Mouse (Mus musculus) spleen, postnatal 4 days (tissue): ENCODE measurements around the gene Hspbp1.

Experiments
- DNase-seq, 2 experiments: peaks; one replicate each; pipeline ENCODE4 v3.0.0; 2022; ENCODE audit warnings: low spot score in 2 of 2

Gene Hspbp1

DNA sequence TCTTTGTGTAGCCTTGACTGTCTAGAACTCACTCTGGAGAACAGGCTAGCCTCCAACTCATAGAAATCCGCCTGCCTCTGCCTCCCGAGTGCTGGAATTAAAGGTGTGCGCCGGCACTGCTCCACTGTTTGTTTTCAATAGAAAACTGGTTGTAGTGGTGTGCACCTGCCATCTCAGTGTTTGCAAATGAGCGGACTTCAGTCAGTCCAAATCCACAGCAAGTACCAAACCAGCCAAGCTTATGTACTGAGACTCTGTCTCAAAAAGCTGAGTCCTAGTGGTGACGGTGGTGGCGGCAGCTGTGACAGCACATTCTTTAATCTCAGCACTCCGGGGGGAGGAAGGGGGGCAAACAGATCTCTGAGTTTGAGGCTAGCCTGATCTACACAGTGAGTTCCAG is 16.4 kb downstream of the Hspbp1 start:
- DNase-seq: peak in 1 of 2 experiments; percentile 53

DNA sequence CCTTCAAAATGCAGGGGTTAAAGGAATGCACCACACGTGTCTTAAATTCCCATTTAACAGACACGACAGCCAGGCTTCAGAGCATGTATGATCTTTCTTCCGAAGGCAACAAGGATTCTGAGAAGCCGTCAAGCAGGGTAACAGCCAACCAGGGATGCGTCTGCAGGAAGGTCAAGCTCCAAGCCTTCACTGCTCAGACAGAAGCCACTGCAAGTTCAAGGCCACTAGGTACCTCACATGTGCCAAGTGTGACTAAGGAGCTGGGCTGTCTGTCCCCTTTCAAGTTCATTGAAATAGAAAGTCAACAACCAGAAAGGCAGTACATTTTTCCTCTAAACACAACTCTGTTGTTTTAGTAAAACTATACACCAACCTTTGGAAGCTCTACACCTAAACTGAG is 18.0 kb downstream of the Hspbp1 start:
- peak in 1 of 2 experiments; percentile 41 for DNase-seq

DNA sequence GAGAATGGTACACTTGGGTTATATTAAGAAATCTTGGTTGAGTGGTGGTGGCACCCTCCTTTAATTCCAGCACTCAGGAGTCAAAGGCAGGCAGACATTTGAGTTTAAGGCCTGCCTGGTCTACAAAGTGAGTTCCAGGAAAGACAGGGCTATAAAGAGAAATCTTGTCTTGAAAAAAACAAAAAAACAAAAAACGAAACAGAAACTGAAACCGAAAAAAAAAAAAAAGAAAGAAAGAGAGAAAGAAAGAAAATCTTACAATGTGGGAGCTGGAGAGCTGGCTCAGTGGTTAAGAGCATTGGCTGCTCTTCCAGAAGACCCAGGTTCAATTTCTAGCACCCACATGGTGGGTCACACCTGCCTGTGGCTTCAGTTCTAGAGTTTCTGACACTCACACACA is 21.1 kb downstream of the Hspbp1 start:
- DNase-seq: no peak

DNA sequence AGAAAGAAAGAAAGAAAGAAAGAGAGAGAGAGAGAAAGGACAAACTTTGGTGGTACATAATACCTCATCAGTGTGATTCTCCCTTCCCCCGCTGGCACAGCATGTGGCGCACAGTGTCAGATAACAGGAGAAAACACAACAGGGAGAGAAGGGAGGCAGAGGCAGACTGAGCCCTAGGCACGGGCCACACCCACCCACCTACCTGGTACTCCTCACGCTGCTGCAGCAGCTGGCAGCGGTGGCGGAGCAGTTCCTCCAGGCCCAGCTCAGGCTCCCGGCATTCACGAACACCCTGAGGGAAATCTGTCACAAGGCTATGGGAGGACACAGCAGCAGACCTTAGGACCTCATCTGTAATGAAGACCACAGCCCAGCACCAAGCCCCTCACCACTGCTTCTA is 21.7 kb downstream of the Hspbp1 start:
- DNase-seq: peak in 1 of 2 experiments; percentile 60

DNA sequence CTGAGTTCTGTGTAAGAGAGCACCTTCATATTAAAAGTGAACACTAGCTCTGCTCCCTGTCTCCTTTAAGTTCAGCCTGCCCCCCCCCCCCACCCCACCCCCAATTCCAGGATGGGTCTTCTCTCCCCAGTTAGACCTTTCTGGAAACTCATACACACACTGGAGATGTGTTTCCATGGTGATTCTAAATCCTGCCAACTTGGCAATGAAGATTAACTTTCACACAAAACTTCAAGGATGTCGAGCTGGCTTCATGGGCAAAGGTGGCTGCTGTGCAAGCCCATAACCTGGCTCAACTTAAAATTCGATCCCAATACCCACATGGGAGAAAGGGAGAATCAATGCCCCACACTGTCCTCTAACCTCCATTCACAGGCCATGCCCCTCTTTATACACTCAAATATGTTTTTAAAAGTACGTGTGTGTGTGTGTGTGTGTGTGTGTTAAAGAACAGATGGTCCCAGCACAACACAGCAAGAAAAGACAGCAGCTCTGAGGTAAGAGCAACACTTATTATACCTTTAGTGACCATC is 24.9 kb downstream of the Hspbp1 start:
- DNase-seq: peak in 1 of 2 experiments; percentile 54

DNA sequence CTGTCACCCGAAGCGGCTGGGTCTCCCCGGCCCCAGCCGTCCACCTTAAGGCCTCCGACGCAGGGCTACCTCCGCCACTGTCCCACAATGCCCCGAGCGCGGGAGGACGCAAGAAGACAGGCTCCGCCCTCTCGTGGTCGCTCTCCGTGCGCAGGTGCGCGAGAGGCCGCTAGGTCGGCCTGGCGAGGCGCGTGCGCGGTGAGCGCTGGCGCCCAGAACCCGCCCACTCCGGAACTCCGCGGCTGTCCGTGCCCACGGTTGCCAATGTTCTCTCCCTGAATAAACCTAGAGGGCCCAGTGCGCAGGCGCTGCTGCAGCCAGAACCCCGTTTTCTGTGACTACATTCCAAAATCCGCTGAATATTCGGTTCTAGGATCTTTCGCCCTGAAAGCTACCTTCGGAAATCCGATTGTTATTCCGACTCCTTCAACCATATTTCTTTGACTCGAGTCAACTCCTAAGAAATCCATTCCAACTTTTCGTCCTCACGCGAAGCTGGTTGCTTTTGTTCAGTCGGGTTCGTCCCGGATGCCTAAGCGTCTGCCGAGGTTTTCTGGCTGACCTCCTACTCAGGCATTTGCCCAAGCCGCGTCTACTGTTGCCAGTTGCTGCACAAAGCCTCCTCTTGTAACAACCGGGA is 25.8 kb downstream of the Hspbp1 start, which contains the start of gene Ppp6r1:
TSS of gene Ppp6r1 (minus strand) at position 108 of the 640 bp plus-strand sequence.
- peak; percentile 96 to 98 for DNase-seq

- peak in 1 of 2 experiments; percentile 25 for DNase-seq
Observed at GRCm38 (mm10) chr7:4658128-4658907, 26.6 kb downstream of the Hspbp1 start.

GRCm38 (mm10) chr7:4657521-4658127 is 27.2 kb downstream of the Hspbp1 start:
- DNase-seq: peak in 1 of 2 experiments; percentile 68

DNA sequence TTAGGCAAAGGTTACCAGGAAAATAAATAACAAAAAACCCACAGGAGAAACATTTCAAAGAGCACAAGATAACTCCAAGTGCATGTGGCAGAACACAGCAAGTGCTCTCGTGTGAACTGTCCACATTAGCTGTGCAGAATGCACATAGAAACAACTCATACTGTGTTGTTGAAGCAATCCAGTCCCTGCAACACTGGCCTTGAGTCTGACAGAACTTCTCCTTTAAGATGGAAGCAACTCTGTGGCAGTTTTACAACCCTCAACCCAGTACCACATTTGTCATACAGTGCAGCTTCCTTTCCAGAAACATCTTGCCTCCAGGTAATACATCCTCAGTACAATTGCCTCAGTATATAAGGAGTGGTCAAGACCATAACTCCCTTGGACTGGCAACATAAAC is 28.1 kb downstream of the Hspbp1 start:
- DNase-seq: no peak

GRCm38 (mm10) chr7:4655916-4656315 is 29.0 kb downstream of the Hspbp1 start:
- DNase-seq: no peak

- DNase-seq: no peak
Observed at GRCm38 (mm10) chr7:4655393-4655792, 29.5 kb downstream of the Hspbp1 start.

DNA sequence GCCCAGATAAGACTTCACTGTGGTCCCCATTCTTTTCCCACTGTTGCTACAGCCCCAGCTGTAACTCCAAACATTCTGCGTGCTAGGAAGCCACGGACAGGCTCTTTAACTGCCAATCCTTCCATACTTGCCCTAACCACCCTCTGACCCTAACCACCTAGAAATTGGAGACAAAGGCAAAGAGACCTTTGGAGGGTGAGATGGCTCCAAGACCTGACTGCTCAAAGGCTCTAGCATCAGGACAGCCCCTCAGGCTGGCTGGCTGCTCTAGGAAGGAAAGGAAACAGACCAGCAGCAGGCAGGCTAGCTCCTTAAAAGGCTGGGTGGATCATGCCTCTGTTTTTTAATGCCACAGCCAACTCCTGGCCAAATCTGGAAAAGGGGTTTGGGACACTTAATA is 30.6 kb downstream of the Hspbp1 start:
- no peak for DNase-seq

DNA sequence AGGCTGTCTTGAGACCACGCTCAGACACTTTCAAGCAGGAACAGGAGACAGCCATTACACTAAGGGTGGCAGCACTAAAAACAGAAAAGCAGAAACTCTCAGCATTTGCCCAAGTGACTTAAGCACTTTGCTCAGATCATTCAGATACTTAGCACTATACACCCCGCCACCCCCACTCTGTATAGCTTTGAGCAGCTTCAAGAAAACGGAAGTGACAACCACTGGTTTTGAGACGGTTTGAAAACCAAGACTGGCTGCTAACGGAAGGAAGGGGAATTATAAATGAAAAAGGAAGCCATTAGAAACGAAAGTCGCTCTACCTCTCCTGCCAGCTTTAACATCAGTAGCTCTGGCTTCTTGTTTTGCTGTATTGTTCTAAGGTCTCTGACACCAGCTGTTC is 31.1 kb downstream of the Hspbp1 start:
- DNase-seq: peak in 1 of 2 experiments; percentile 65

DNA sequence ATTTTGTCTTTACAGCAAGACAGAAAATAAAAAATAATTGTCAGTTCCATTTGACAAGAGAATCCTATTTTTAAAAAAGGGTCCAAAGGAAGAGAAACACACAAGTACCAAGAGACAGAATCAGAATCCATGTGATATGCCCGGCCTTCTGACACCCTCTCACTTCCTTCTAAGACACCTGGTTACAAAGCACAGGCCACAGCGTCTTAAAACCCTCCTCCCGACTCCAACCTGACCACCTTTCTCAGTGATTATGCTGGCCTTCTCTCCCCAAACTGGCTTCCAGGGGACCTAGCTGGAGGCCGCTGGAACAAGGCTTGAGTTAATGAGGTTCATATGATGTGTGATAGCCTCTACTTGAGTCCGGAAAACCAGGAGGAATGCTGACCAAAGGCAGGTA is 31.5 kb downstream of the Hspbp1 start:
- no peak for DNase-seq

- no peak for DNase-seq
Observed at GRCm38 (mm10) chr7:4652726-4653125, 32.1 kb downstream of the Hspbp1 start.

DNA sequence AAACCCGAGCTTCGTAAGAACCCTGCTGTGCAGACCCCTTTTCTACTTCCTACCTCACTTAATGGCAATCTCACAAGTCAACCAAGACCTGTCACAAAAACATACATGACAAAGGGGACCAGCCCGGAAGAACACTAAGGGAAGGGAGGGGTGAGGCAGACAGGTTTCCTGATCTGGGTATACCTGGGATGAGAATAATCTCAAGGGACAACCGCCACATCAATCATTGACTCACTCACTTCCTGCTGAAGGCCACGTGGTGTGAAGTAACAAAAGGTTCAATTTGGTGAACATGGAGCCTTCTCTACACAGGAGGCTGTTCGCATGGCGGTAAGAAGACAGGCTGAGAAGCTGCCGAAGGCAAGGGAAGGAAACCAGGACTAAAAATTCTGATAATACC is 33.3 kb downstream of the Hspbp1 start:
- DNase-seq: no peak

- DNase-seq: no peak
Observed at GRCm38 (mm10) chr7:4647992-4648391, 36.9 kb downstream of the Hspbp1 start.

- peak in 1 of 2 experiments; percentile 65 for DNase-seq
Observed at GRCm38 (mm10) chr7:4647291-4647690, 37.6 kb downstream of the Hspbp1 start.

DNA sequence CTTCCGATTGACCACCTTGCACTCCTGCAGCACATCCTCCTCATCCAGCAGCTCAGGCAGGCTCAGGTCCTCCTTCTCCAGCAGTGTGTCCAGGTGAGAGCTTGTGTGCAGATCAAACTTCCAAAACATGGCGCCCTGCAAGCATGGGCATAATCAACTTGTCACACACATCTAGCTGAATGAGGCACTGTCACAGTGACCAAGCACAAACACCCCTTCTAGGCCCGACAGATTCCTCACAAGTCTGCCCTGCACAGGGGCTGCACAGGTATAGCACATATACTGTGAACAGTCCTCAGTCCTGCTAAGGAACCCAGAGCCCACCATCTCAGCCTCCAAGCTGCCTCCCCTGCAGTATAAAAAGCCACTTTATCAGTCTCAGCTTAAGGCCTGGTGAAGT is 38.1 kb downstream of the Hspbp1 start:
- DNase-seq: no peak

DNA sequence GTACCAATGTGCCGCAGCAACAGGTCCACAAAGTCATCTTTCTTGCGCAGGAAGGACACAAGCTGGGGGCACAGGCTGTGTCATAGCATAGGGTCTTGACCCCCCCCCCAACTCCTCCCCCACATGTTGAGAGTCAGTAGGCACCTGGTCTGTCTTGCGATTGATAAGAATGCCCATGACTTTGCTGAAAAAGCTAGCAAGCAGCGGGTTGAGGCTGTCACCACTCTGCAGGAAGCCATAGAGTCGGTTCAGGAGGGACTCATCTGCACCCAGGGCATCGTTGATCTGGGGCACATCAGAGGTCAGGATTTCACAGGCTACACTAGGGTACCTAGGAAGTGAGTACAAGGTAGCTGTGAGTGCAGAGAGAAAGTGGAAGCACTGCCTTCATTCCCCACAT is 41.6 kb downstream of the Hspbp1 start:
- no peak for DNase-seq

DNA sequence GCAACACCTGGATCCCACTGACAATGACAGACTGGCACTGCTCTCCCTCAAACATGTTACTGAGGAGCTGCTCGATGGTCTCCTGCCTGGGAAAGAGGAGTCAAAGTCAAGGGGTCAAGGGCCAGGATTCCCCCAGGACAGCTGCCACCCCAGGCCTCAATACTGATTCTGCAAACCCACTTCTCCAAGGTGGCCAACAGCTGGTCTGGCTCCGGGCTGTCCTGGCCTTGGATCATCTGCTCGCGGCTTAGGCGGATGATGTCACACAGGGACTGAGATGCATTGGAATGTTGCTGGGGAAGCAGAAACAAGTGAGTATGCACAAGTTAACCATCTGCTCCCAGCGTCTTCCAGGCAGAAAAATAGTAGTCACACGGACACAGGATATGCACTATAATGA is 42.9 kb downstream of the Hspbp1 start:
- no peak for DNase-seq

DNA sequence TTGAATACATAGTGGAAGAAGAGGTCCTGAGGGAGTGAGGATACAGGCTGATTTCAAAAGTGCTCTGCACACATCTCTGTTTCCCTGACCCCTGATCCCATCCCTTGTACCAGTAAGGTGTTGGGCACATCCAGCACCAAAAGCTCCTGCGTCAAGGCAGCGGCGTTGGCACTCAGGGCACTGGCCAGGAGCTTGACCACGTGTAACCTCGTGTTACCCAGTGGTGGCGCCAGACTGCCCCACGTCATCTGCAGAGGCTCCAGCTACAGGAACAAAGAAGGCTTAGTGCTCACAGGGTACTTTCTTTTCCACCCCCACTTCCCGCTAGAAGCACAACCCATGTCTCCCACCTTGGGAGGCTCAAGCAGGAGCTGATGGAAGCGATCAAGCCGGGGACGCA is 43.7 kb downstream of the Hspbp1 start:
- no peak for DNase-seq

DNA sequence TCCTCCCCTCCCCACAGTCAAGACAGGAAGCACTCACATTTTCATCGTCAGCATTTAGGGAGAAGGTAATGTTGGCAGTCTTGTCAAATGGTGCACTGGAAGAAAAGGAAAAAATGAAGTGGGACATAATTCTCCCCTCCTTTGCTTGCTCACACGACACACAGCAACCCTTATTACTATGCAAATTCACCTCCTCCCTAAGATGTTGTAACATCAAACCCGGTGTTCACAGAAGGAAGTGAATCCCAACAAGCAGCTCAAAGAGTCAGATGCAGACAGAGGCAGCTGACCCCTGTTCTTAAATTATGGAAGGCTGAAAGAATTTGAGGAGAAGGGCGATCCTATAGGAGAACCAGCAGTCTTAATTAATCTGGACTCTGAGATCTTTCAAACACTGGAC is 48.7 kb downstream of the Hspbp1 start:
- no peak for DNase-seq
